28 mouse cellular contexts compared by ENCODE assay signal in genomic region chr10:13690773-13691172, GRCm38 (mm10).
A peak's percentile ranks its signal among the peaks of the same experiment; 100 is the strongest.
DNase-seq lines count a peak whose midpoint lies in the region; ATAC-seq lines count a peak whose summit lies in the region.
"Had no signal": no experiment of that assay in that cellular context is flagged by ENCODE, and none has a peak within 500 bp of the region (broad histone marks: within the 10 kb centered on the region; RNA-seq: fewer than 3 reads in every experiment).

No protein-coding gene starts in this region.

- H3K4me3 ChIP-seq in heart, embryonic 12.5 days, result no peak overlapping the region
- no peak overlapping the region for H3K4me3 ChIP-seq in hindbrain, embryonic 15.5 days
- H3K4me3 ChIP-seq in hindbrain, embryonic 11.5 days (ENCODE audit: low read depth, low read length), result no peak overlapping the region
- H3K4me3 ChIP-seq: embryonic facial prominence, embryonic 10.5 days; embryonic facial prominence, embryonic 13.5 days; forebrain, embryonic 10.5 days; forebrain, embryonic 13.5 days; heart, embryonic 15.5 days; hindbrain, embryonic 10.5 days; intestine, embryonic 15.5 days had no signal

- DNase-seq in heart, adult 11 months, result peak; percentile 59
- no peak for DNase-seq in hindbrain, embryonic 11.5 days (ENCODE audit: low spot score)
- peak; percentile 21 for DNase-seq in ZHBTc4 (ENCODE audit: low read depth, low spot score)
- no peak for DNase-seq in layer of hippocampus, adult 11-12 months (ENCODE audit: low spot score)
- DNase-seq: adrenal gland, adult 8-10 months; adrenal gland, postnatal 25 days; cerebellum, adult 11-12 months; cerebellum, adult 8-10 months; cerebellum, postnatal 10 days; cerebellum, postnatal 36 days; embryo, embryonic 11 days; gastrocnemius, postnatal 10 days; gastrocnemius, postnatal 36 days; heart, postnatal 10 days; heart, postnatal 36 days; kidney, adult 18-20 months had no signal

- H3K27me3 ChIP-seq in heart, embryonic 12.5 days (replicated peaks), result no peaks in the 10 kb centered on the region
- no peaks in the 10 kb centered on the region for H3K27me3 ChIP-seq in hindbrain, embryonic 15.5 days
- no peaks in the 10 kb centered on the region for H3K27me3 ChIP-seq in hindbrain, embryonic 11.5 days (ENCODE audit: control insufficient read depth, insufficient read depth, low read length)
- H3K27me3 ChIP-seq: embryonic facial prominence, embryonic 13.5 days; forebrain, embryonic 13.5 days; heart, embryonic 15.5 days; intestine, embryonic 15.5 days had no signal

- ATAC-seq in heart, embryonic 12.5 days (ENCODE audit: insufficient number of reproducible peaks, low FRiP score), result no peak
- peak; percentile 47 for ATAC-seq in hindbrain, embryonic 15.5 days (ENCODE audit: low FRiP score, low read depth)
- ATAC-seq in hindbrain, embryonic 11.5 days (ENCODE audit: low FRiP score), result no peak
- ATAC-seq: activated CD4-positive, CD25-positive, alpha-beta regulatory T cell, adult 4 months; forebrain, embryonic 13.5 days; forebrain, embryonic 16.5 days; intestine, embryonic 15.5 days had no signal

- H3K9me3 ChIP-seq in heart, embryonic 12.5 days (replicated peaks), result no peaks in the 10 kb centered on the region
- H3K9me3 ChIP-seq in hindbrain, embryonic 15.5 days, result no peaks in the 10 kb centered on the region
- no peaks in the 10 kb centered on the region for H3K9me3 ChIP-seq in hindbrain, embryonic 11.5 days (ENCODE audit: control insufficient read depth, low read length)
- H3K9me3 ChIP-seq: embryonic facial prominence, embryonic 10.5 days; embryonic facial prominence, embryonic 13.5 days; forebrain, embryonic 10.5 days; forebrain, embryonic 13.5 days; heart, embryonic 15.5 days; hindbrain, embryonic 10.5 days; intestine, embryonic 15.5 days had no signal

- WGBS in heart, embryonic 12.5 days, result 82% methylated on average over 5 of the region's 5 CpGs
- WGBS in hindbrain, embryonic 15.5 days, result 78% methylated on average over 5 of the region's 5 CpGs
- WGBS in hindbrain, embryonic 11.5 days, result 85% methylated on average over 5 of the region's 5 CpGs

- H3K36me3 ChIP-seq in heart, embryonic 12.5 days, result no peaks in the 10 kb centered on the region
- no peaks in the 10 kb centered on the region for H3K36me3 ChIP-seq in hindbrain, embryonic 15.5 days
- H3K36me3 ChIP-seq in hindbrain, embryonic 11.5 days (ENCODE audit: control insufficient read depth, insufficient read depth, low read length), result no peaks in the 10 kb centered on the region
- H3K36me3 ChIP-seq: embryonic facial prominence, embryonic 10.5 days; embryonic facial prominence, embryonic 13.5 days; forebrain, embryonic 10.5 days; heart, embryonic 15.5 days; hindbrain, embryonic 10.5 days; intestine, embryonic 15.5 days had no signal

- peaks cover 7% of the 10 kb centered on the region; the same call in 1 of the 2 replicates for H3K4me1 ChIP-seq in heart, embryonic 12.5 days (replicated peaks)
- H3K4me1 ChIP-seq in hindbrain, embryonic 15.5 days (replicated peaks), result peaks cover 16% of the 10 kb centered on the region
- H3K4me1 ChIP-seq in hindbrain, embryonic 11.5 days (replicated peaks; ENCODE audit: control insufficient read depth, insufficient read depth, low read length), result no peaks in the 10 kb centered on the region
- H3K4me1 ChIP-seq: embryonic facial prominence, embryonic 10.5 days; forebrain, embryonic 13.5 days; hindbrain, embryonic 10.5 days; intestine, embryonic 15.5 days had no signal

- H3K27ac ChIP-seq in heart, embryonic 12.5 days (ENCODE audit: poor library complexity, severe bottlenecking), result no peak overlapping the region
- H3K27ac ChIP-seq in hindbrain, embryonic 15.5 days (replicated peaks), result no peak overlapping the region
- H3K27ac ChIP-seq in hindbrain, embryonic 11.5 days (ENCODE audit: low read depth, low read length), result no peak overlapping the region
- H3K27ac ChIP-seq: embryonic facial prominence, embryonic 10.5 days; embryonic facial prominence, embryonic 13.5 days; forebrain, embryonic 10.5 days; forebrain, embryonic 13.5 days; heart, embryonic 15.5 days; hindbrain, embryonic 10.5 days; intestine, embryonic 15.5 days had no signal

- no peak overlapping the region for H3K9ac ChIP-seq in heart, embryonic 12.5 days
- H3K9ac ChIP-seq in hindbrain, embryonic 15.5 days, result no peak overlapping the region
- no peak overlapping the region for H3K9ac ChIP-seq in hindbrain, embryonic 11.5 days (ENCODE audit: low read depth, low read length)
- H3K9ac ChIP-seq: embryonic facial prominence, embryonic 13.5 days; forebrain, embryonic 13.5 days; heart, embryonic 15.5 days; intestine, embryonic 15.5 days had no signal

- H3K4me2 ChIP-seq in heart, embryonic 12.5 days, result no peak overlapping the region
- H3K4me2 ChIP-seq in hindbrain, embryonic 15.5 days, result no peak overlapping the region
- H3K4me2 ChIP-seq in hindbrain, embryonic 11.5 days (replicated peaks; ENCODE audit: low read depth, low read length), result no peak overlapping the region
- H3K4me2 ChIP-seq: embryonic facial prominence, embryonic 13.5 days; forebrain, embryonic 13.5 days; heart, embryonic 11.5 days; heart, embryonic 15.5 days; intestine, embryonic 15.5 days had no signal

Comparison
In these comparisons a context has a peak if more than half of its experiments do, and no peak if none do; other contexts are left out.
1. DNase-seq: peak in heart, adult 11 months (single experiment) and ZHBTc4 (single experiment); none in hindbrain, embryonic 11.5 days (single experiment) and layer of hippocampus, adult 11-12 months (single experiment).